Mouse (Mus musculus): ENCODE results near the gene Tead4. TPM values are rescaled to one million over a fixed set of nuclear protein-coding genes. Genes with fewer than 3 reads are reported as not detected.
"Not testable (repeated sequence)": the region's sequence is repeated elsewhere in the genome, so short reads cannot be mapped to it uniquely, and the experiment has no call there.

The Tead4 gene
- total and polyA plus RNA-seq, 3 experiments: 0.05 TPM; not detected in 2

GRCm38 (mm10) chr6:128225009-128225845, 75.4 kb downstream of the Tead4 start:
- ATAC-seq (ENCODE audit: extremely low read depth, insufficient number of reproducible peaks, low FRiP score, poor library complexity, severe bottlenecking): no peak
- TF ChIP-seq POLR2AphosphoS5 (IDR thresholded peaks at IDR 0.05; ENCODE audit: insufficient replicate concordance, low read depth, low read length) (no peak), GATA1 (IDR thresholded peaks at IDR 0.05; ENCODE audit: borderline replicate concordance, low read length) (no peak), TAL1 (conservative IDR thresholded peaks at IDR 0.05; ENCODE audit: low read depth, low read length) (no peak), CTCF (IDR thresholded peaks at IDR 0.05; ENCODE audit: low read depth, low read length) (no peak), GATA2 (IDR thresholded peaks at IDR 0.05; ENCODE audit: borderline replicate concordance, low read depth, low read length) (no peak)

GRCm38 (mm10) chr6:128223159-128223558, 77.5 kb downstream of the Tead4 start:
- TF ChIP-seq GATA1 (IDR thresholded peaks at IDR 0.05; ENCODE audit: borderline replicate concordance, low read length): no peak
- Histone ChIP-seq H3K4me3 (ENCODE audit: low read depth, low read length) (no peak overlapping the region), H3K36me3 (replicated peaks) (no peaks in the 10 kb centered on the region), H3K4me1 (ENCODE audit: insufficient read depth, low read depth, low read length) (no peaks in the 10 kb centered on the region), H3K27me3 (ENCODE audit: insufficient read depth, low read length) (no peaks in the 10 kb centered on the region), H3K9me3 (replicated peaks) (peaks cover 55% of the 10 kb centered on the region)
- DNase-seq (ENCODE audit: low spot score) (no peak), ATAC-seq (ENCODE audit: extremely low read depth, insufficient number of reproducible peaks, low FRiP score, poor library complexity, severe bottlenecking) (no peak)

More at GRCm38 (mm10) chr6:128225009-128225845, 75.4 kb downstream of the Tead4 start:
- Histone ChIP-seq H3K9me3 (replicated peaks) (peaks cover 74% of the 10 kb centered on the region), H3K4me3 (ENCODE audit: low read depth, low read length) (no peak overlapping the region), H3K4me1 (ENCODE audit: insufficient read depth, low read depth, low read length) (no peaks in the 10 kb centered on the region), H3K27me3 (ENCODE audit: insufficient read depth, low read length) (no peaks in the 10 kb centered on the region), H3K36me3 (replicated peaks) (no peaks in the 10 kb centered on the region)
- DNase-seq (ENCODE audit: low spot score): no peak

GRCm38 (mm10) chr6:128215004-128215403, 85.6 kb downstream of the Tead4 start:
- not testable (repeated sequence) for H3K27me3 ChIP-seq (ENCODE audit: insufficient read depth, low read length); DNase-seq (ENCODE audit: low spot score); H3K9me3 ChIP-seq (replicated peaks); H3K4me1 ChIP-seq (ENCODE audit: insufficient read depth, low read depth, low read length); ATAC-seq (ENCODE audit: extremely low read depth, insufficient number of reproducible peaks, low FRiP score, poor library complexity, severe bottlenecking); H3K36me3 ChIP-seq (replicated peaks); H3K4me3 ChIP-seq (ENCODE audit: low read depth, low read length)

GRCm38 (mm10) chr6:128209199-128209598, 91.4 kb downstream of the Tead4 start:
- H3K4me3 ChIP-seq (ENCODE audit: low read depth, low read length); H3K27me3 ChIP-seq (ENCODE audit: insufficient read depth, low read length); H3K4me1 ChIP-seq (ENCODE audit: insufficient read depth, low read depth, low read length); DNase-seq (ENCODE audit: low spot score); ATAC-seq (ENCODE audit: extremely low read depth, insufficient number of reproducible peaks, low FRiP score, poor library complexity, severe bottlenecking); H3K36me3 ChIP-seq (replicated peaks): not testable (repeated sequence)
- peaks cover 12% of the 10 kb centered on the region; the same call in 1 of the 2 replicates for H3K9me3 ChIP-seq (replicated peaks)

GRCm38 (mm10) chr6:128208491-128209170, 92.0 kb downstream of the Tead4 start:
- no peak for TF ChIP-seq CTCF (IDR thresholded peaks at IDR 0.05; ENCODE audit: low read depth, low read length)
- TF ChIP-seq GATA2 (IDR thresholded peaks at IDR 0.05; ENCODE audit: borderline replicate concordance, low read depth, low read length): no peak
- TF ChIP-seq POLR2AphosphoS5 (IDR thresholded peaks at IDR 0.05; ENCODE audit: insufficient replicate concordance, low read depth, low read length): no peak
- TF ChIP-seq TAL1 (conservative IDR thresholded peaks at IDR 0.05; ENCODE audit: low read depth, low read length): no peak
- TF ChIP-seq GATA1 (IDR thresholded peaks at IDR 0.05; ENCODE audit: borderline replicate concordance, low read length): no peak
- H3K9me3 ChIP-seq (replicated peaks): peaks cover 12% of the 10 kb centered on the region; the same call in 1 of the 2 replicates
- no peak for DNase-seq (ENCODE audit: low spot score)
- no peak overlapping the region for H3K4me3 ChIP-seq (ENCODE audit: low read depth, low read length)
- no peaks in the 10 kb centered on the region for H3K36me3 ChIP-seq (replicated peaks)
- no peak for ATAC-seq (ENCODE audit: extremely low read depth, insufficient number of reproducible peaks, low FRiP score, poor library complexity, severe bottlenecking)
- no peaks in the 10 kb centered on the region for H3K4me1 ChIP-seq (ENCODE audit: insufficient read depth, low read depth, low read length)
- H3K27me3 ChIP-seq (ENCODE audit: insufficient read depth, low read length): no peaks in the 10 kb centered on the region

- no peaks in the 10 kb centered on the region for H3K27me3 ChIP-seq (ENCODE audit: insufficient read depth, low read length)
- ATAC-seq (ENCODE audit: extremely low read depth, insufficient number of reproducible peaks, low FRiP score, poor library complexity, severe bottlenecking): no peak
- no peak overlapping the region for H3K4me3 ChIP-seq (ENCODE audit: low read depth, low read length)
Observed at GRCm38 (mm10) chr6:128203557-128203956, 97.1 kb downstream of the Tead4 start.

More at GRCm38 (mm10) chr6:128203557-128203956, 97.1 kb downstream of the Tead4 start:
- TF ChIP-seq TAL1 (conservative IDR thresholded peaks at IDR 0.05; ENCODE audit: low read depth, low read length) (no peak), POLR2AphosphoS5 (IDR thresholded peaks at IDR 0.05; ENCODE audit: insufficient replicate concordance, low read depth, low read length) (no peak), GATA1 (IDR thresholded peaks at IDR 0.05; ENCODE audit: borderline replicate concordance, low read length) (no peak), CTCF (IDR thresholded peaks at IDR 0.05; ENCODE audit: low read depth, low read length) (no peak), GATA2 (IDR thresholded peaks at IDR 0.05; ENCODE audit: borderline replicate concordance, low read depth, low read length) (no peak)
- Histone ChIP-seq H3K9me3 (replicated peaks) (peaks cover 24% of the 10 kb centered on the region), H3K36me3 (replicated peaks) (no peaks in the 10 kb centered on the region), H3K4me1 (ENCODE audit: insufficient read depth, low read depth, low read length) (no peaks in the 10 kb centered on the region)
- no peak for DNase-seq (ENCODE audit: low spot score)

Data from G1E (cell line).